Mouse (Mus musculus) E14TG2a.4 (cell line): ENCODE results near the gene Ccser1.
"Not testable (repeated sequence)": the region's sequence is repeated elsewhere in the genome, so short reads cannot be mapped to it uniquely, and the experiment has no call there.

Source experiments
- H3K27me3 ChIP-seq: 2 replicates; pipeline ENCODE4 v1.6.1; 2014; ENCODE audit warnings: low read length, control low read depth; ENCODE audit not compliant: insufficient read depth
- H3K36me3 ChIP-seq: 2 replicates; pipeline ENCODE4 v1.6.1; 2014; ENCODE audit warnings: low read length, control low read depth; ENCODE audit not compliant: insufficient read depth
- H3K4me1 ChIP-seq: replicated peaks from 2 replicates; pipeline ENCODE4 v1.6.1; 2014; ENCODE audit warnings: low read depth, low read length, control low read depth
- H3K4me3 ChIP-seq: replicated peaks from 2 replicates; pipeline ENCODE4 v1.5.1; 2014; ENCODE audit warnings: mild to moderate bottlenecking, low read length
- H3K9me3 ChIP-seq: 2 replicates; pipeline ENCODE4 v1.6.1; 2014; ENCODE audit warnings: low read length, control low read depth
- CTCF ChIP-seq: conservative IDR thresholded peaks from 2 replicates; pipeline ENCODE4 v1.5.1; 2014; ENCODE audit warnings: low read length
- NANOG ChIP-seq: IDR thresholded peaks from 2 replicates; pipeline ENCODE4 v1.6.1; 2014; ENCODE audit warnings: borderline replicate concordance, low read length, mixed read lengths
- POU5F1 ChIP-seq: IDR thresholded peaks from 2 replicates; pipeline ENCODE4 v1.6.1; 2014; ENCODE audit warnings: low read length, borderline replicate concordance

Gene Ccser1

GRCm38 (mm10) chr6:61252912-61253311 is 72.8 kb downstream of the Ccser1 start:
- Histone ChIP-seq H3K36me3 (no peaks in the 10 kb centered on the region), H3K9me3 (no peaks in the 10 kb centered on the region), H3K4me3 (no peak overlapping the region), H3K27me3 (no peaks in the 10 kb centered on the region), H3K4me1 (no peaks in the 10 kb centered on the region)
- TF ChIP-seq POU5F1 = no peak
- TF ChIP-seq NANOG = no peak
- TF ChIP-seq CTCF = no peak

GRCm38 (mm10) chr6:61255874-61256273 is 75.8 kb downstream of the Ccser1 start:
- not testable (repeated sequence) for H3K27me3 ChIP-seq, H3K9me3 ChIP-seq, H3K4me1 ChIP-seq, H3K4me3 ChIP-seq, H3K36me3 ChIP-seq

GRCm38 (mm10) chr6:61258847-61259634 is 78.9 kb downstream of the Ccser1 start:
- H3K36me3 ChIP-seq = no peaks in the 10 kb centered on the region
- peaks cover 12% of the 10 kb centered on the region for H3K4me1 ChIP-seq
- H3K27me3 ChIP-seq = no peaks in the 10 kb centered on the region
- no peak overlapping the region for H3K4me3 ChIP-seq
- H3K9me3 ChIP-seq = no peaks in the 10 kb centered on the region
- TF ChIP-seq POU5F1 (no peak), NANOG (no peak), CTCF (no peak)

- Histone ChIP-seq H3K9me3 (no peaks in the 10 kb centered on the region), H3K36me3 (no peaks in the 10 kb centered on the region), H3K4me1 (peaks cover 16% of the 10 kb centered on the region), H3K27me3 (no peaks in the 10 kb centered on the region), H3K4me3 (no peak overlapping the region)
- no peak for TF ChIP-seq POU5F1
- no peak for TF ChIP-seq CTCF
- TF ChIP-seq NANOG = no peak
These were observed 81.3 kb downstream of the Ccser1 start for GRCm38 (mm10) chr6:61261381-61261780.

GRCm38 (mm10) chr6:61262448-61262847 is 82.3 kb downstream of the Ccser1 start:
- Histone ChIP-seq H3K4me3 (no peak overlapping the region), H3K27me3 (no peaks in the 10 kb centered on the region), H3K9me3 (no peaks in the 10 kb centered on the region), H3K36me3 (no peaks in the 10 kb centered on the region), H3K4me1 (peaks cover 16% of the 10 kb centered on the region)
- TF ChIP-seq POU5F1 (no peak), CTCF (no peak), NANOG (no peak)

GRCm38 (mm10) chr6:61263291-61263690 is 83.2 kb downstream of the Ccser1 start:
- TF ChIP-seq NANOG = 0 out of 2 replicates have a peak, but pooled peaks have one; percentile 32
- no peak for TF ChIP-seq POU5F1
- no peak for TF ChIP-seq CTCF
- Histone ChIP-seq H3K36me3 (no peaks in the 10 kb centered on the region), H3K4me3 (no peak overlapping the region), H3K4me1 (peaks cover 16% of the 10 kb centered on the region), H3K27me3 (no peaks in the 10 kb centered on the region), H3K9me3 (no peaks in the 10 kb centered on the region)

GRCm38 (mm10) chr6:61271033-61271432 is 90.9 kb downstream of the Ccser1 start:
- Histone ChIP-seq H3K4me1 (peaks cover 13% of the 10 kb centered on the region), H3K27me3 (no peaks in the 10 kb centered on the region), H3K36me3 (no peaks in the 10 kb centered on the region), H3K4me3 (no peak overlapping the region), H3K9me3 (no peaks in the 10 kb centered on the region)
- TF ChIP-seq CTCF (no peak), NANOG (no peak), POU5F1 (no peak)

GRCm38 (mm10) chr6:61273430-61273829 is 93.3 kb downstream of the Ccser1 start:
- Histone ChIP-seq H3K36me3 (no peaks in the 10 kb centered on the region), H3K4me3 (no peak overlapping the region), H3K9me3 (no peaks in the 10 kb centered on the region), H3K4me1 (peaks cover 13% of the 10 kb centered on the region), H3K27me3 (no peaks in the 10 kb centered on the region)
- TF ChIP-seq NANOG = no peak
- no peak for TF ChIP-seq CTCF
- TF ChIP-seq POU5F1 = no peak

GRCm38 (mm10) chr6:61279506-61279905 is 99.4 kb downstream of the Ccser1 start:
- H3K4me1 ChIP-seq = no peaks in the 10 kb centered on the region
- H3K27me3 ChIP-seq = no peaks in the 10 kb centered on the region
- H3K4me3 ChIP-seq = no peak overlapping the region
- TF ChIP-seq CTCF (no peak), NANOG (no peak), POU5F1 (no peak)
- H3K36me3 ChIP-seq = no peaks in the 10 kb centered on the region
- H3K9me3 ChIP-seq = no peaks in the 10 kb centered on the region
